Mouse (Mus musculus) hindbrain, postnatal 0 days (tissue): ENCODE measurements around the gene Elp5. TPM values are rescaled to one million over a fixed set of nuclear protein-coding genes. Genes with fewer than 3 reads are reported as not detected.
A peak's percentile ranks its signal among the peaks of the same experiment; 100 is the strongest.

Source experiments
- ATAC-seq: fragments of 200-750 bp; cut with Nextera tagmentation; 2 replicates; pipeline ENCODE4 v1.8.0; 2017; ENCODE audit warnings: mild to moderate bottlenecking, moderate TSS enrichment, moderate library complexity
- DNase-seq: peaks from one replicate; pipeline ENCODE4 v3.0.0-alpha.2; 2015; ENCODE audit warnings: low spot score
- H3K27ac ChIP-seq: fragments of 300-500 bp; sonication (generic); 2 replicates; pipeline ENCODE4 v1.5.1; 2014; ENCODE audit warnings: mild to moderate bottlenecking
- H3K27me3 ChIP-seq: fragments of 300-500 bp; sonication (generic); 2 replicates; pipeline ENCODE4 v1.6.1; 2014; ENCODE audit warnings: low read length, mixed read lengths; ENCODE audit not compliant: insufficient read depth
- H3K36me3 ChIP-seq: fragments of 300-500 bp; sonication (generic); 2 replicates; pipeline ENCODE4 v1.6.1; 2014; ENCODE audit warnings: low read length, mixed read lengths; ENCODE audit not compliant: insufficient read depth
- H3K4me1 ChIP-seq: fragments of 300-500 bp; sonication (generic); 2 replicates; pipeline ENCODE4 v1.6.1; 2014; ENCODE audit warnings: antibody characterized with exemption, low read length, mixed read lengths; ENCODE audit not compliant: insufficient read depth
- H3K4me2 ChIP-seq: fragments of 300-500 bp; sonication (generic); 2 replicates; pipeline ENCODE4 v1.6.1; 2014; ENCODE audit warnings: low read depth, mild to moderate bottlenecking, low read length, moderate library complexity, mixed read lengths
- H3K4me3 ChIP-seq: fragments of 300-500 bp; sonication (generic); 2 replicates; pipeline ENCODE4 v1.5.1; 2014; ENCODE audit warnings: low read length
- H3K9ac ChIP-seq: fragments of 300-500 bp; sonication (generic); replicated peaks from 2 replicates; pipeline ENCODE4 v1.6.1; 2014; ENCODE audit warnings: mild to moderate bottlenecking, low read length, moderate library complexity, mixed read lengths
- H3K9me3 ChIP-seq: fragments of 300-500 bp; sonication (generic); 2 replicates; pipeline ENCODE4 v1.6.1; 2016; ENCODE audit warnings: low read length, mixed read lengths
- CTCF ChIP-seq: IDR thresholded peaks from 2 replicates; pipeline ENCODE4 v1.5.1; 2016; ENCODE audit warnings: antibody characterized with exemption, control low read depth, low read depth
- WGBS: fragments of 180-500 bp; shearing (Covaris S2); extraction: QIAGEN DNeasy Blood & Tissue Kit; methylation state at CpG from one replicate; pipeline ENCODE4 v1.1.7; 2014; 5-methylcytosine and 5-hydroxymethylcytosine counted together
- polyA plus RNA-seq: library from polyadenylated mRNA; unstranded; fragments of >200 nt; fragmentation: Nextera tagmentation; extraction: Ambion mirVana; gene quantifications from 2 replicates; pipeline ENCODE4 v1.2.1, GENCODE M21; 2015
- total RNA-seq: library from RNA; depleted of rRNA; stranded (reverse); fragments of >200 nt; gene quantifications from 2 replicates; pipeline ENCODE4 v1.2.3, GENCODE M21; 2014

Elp5 gene
- total and polyA plus RNA-seq, 2 experiments from 2014 or later: 137 to 168 TPM

DNA sequence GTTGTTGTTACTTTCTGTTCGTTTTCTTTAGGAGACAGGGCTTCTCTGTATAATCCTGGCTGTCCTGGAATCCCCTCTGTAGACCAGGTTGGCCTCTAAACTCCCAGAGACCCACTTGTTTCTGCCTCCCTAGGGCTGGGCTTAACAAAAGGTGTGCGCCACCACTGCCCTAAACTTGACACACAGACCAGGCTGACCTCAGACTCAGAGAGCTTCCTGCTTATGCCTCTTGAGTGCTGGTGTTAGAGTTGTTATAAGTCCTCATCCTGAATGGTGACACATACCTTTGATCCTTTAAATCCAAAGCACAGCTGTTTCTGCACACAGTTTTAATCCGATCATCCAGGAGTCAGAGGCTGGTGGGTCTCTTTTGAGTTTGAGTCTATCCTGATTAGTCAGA is 10.6 kb upstream of the Elp5 start:
- peaks cover 8% of the 10 kb centered on the region; the same call in 1 of the 2 replicates for H3K4me1 ChIP-seq
- 91% methylated on average over 3 of the region's 3 CpGs for WGBS
- no peaks in the 10 kb centered on the region for H3K9me3 ChIP-seq
- H3K27me3 ChIP-seq: no peaks in the 10 kb centered on the region
- H3K9ac ChIP-seq: peak overlapping the region; percentile 82; the same call in 1 of the 2 replicates
- H3K4me3 ChIP-seq: peak overlapping the region; percentile 80; the same call in 1 of the 2 replicates
- H3K4me2 ChIP-seq: peak overlapping the region; percentile 76
- ATAC-seq (no peak), DNase-seq (no peak)
- TF ChIP-seq CTCF: no peak
- H3K36me3 ChIP-seq: peaks cover 23% of the 10 kb centered on the region; the same call in 1 of the 2 replicates
- H3K27ac ChIP-seq: no peak overlapping the region

DNA sequence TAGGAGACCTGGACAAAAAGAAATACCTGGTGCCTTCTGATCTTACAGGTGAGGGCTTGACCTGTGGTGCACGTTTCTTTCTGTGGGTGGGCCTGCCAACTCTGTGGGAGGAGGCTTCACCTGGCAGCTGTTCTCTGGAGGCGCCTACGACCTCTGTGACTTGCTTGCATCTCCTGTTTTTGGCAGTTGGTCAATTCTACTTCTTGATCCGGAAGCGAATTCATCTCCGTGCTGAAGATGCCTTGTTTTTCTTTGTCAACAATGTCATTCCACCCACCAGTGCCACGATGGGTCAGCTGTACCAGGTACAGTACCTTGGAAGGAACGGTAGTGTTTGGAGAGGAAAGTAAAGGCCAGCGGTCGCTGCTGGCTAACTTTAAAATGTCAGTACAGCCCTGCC is 10.1 kb upstream of the Elp5 start:
- peak overlapping the region; percentile 76 for H3K4me2 ChIP-seq
- peaks cover 28% of the 10 kb centered on the region; the same call in 1 of the 2 replicates for H3K36me3 ChIP-seq
- no peak for TF ChIP-seq CTCF
- WGBS: 78% methylated on average over 10 of the region's 10 CpGs
- peak overlapping the region; percentile 82; the same call in 1 of the 2 replicates for H3K9ac ChIP-seq
- peaks cover 8% of the 10 kb centered on the region; the same call in 1 of the 2 replicates for H3K4me1 ChIP-seq
- no peaks in the 10 kb centered on the region for H3K9me3 ChIP-seq
- H3K4me3 ChIP-seq: peak overlapping the region; percentile 80
- no peak for DNase-seq
- no peak overlapping the region for H3K27ac ChIP-seq
- ATAC-seq: no peak
- no peaks in the 10 kb centered on the region for H3K27me3 ChIP-seq

DNA sequence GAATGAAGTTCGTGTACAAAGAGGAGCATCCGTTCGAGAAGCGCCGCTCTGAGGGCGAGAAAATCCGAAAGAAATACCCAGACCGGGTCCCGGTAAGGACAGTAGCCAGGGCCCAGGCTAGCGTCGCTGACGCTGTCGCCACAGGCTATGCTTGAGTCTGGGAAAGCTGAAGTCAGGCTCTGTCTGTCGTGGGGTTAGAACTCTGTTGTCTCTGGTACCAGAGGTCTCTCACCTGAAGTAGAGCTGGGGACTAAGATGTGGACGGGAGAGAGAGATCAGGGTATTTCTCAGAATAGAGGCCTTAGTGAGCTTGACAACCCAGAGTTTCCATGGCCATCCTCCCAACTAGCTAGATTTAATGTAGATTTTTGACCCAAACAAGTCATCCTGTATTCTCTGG is 9.4 kb upstream of the Elp5 start:
- Histone ChIP-seq H3K9me3 (no peaks in the 10 kb centered on the region), H3K4me3 (peak overlapping the region; percentile 80), H3K27ac (peak overlapping the region; percentile 92), H3K4me2 (peak overlapping the region; percentile 76), H3K9ac (peak overlapping the region; percentile 82), H3K27me3 (no peaks in the 10 kb centered on the region), H3K4me1 (peaks cover 8% of the 10 kb centered on the region; the same call in 1 of the 2 replicates), H3K36me3 (peaks cover 28% of the 10 kb centered on the region; the same call in 1 of the 2 replicates)
- under 1% methylated on average over 15 of the region's 15 CpGs for WGBS
- DNase-seq (no peak), ATAC-seq (no peak)
- TF ChIP-seq CTCF: no peak

DNA sequence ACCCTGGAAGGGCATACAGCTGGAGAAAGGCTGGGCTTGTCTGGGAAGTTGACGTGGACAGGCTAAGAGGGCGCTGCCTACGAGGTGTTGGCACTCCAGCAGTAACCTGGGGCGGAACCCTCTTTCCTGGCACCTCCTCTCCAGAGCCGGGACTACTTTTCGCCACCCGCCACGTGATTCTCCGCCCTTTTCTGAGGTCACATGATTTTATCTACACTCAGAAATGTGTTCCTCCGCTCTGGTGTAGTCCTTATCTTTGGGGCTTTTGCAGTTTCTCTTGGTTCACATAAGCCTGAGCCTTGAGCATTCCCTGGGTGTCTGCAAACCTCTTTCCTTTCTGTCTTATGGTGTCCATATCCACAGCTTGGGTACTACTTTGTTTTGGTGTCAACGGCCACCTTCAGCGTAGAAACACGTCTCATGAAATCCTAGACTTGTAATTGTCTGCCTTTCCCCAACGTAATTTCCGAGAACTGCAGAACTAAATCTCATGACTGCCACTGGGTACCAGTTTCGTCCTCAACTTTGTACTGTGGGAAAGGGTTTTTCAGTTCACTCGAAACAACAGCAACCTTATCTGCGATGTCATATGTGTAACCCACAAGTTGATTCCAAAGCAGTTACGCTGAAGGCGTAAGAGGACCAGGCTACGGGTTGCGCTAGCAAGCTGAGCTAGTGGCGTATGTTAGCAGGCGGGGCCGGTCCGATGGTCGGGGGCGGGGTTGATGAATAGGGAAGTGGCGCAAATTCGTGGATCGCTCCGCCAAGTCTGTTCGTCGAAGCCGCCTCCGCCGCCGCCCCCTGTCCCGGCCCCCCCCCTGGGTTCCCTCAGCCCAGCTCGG is 8.8 kb upstream of the Elp5 start, which contains the start of gene Gabarap:
Gene Gabarap (plus strand): TSS at position 294 of the 842 bp plus-strand sequence.
- under 1% methylated on average over 40 of the region's 40 CpGs for WGBS

DNA sequence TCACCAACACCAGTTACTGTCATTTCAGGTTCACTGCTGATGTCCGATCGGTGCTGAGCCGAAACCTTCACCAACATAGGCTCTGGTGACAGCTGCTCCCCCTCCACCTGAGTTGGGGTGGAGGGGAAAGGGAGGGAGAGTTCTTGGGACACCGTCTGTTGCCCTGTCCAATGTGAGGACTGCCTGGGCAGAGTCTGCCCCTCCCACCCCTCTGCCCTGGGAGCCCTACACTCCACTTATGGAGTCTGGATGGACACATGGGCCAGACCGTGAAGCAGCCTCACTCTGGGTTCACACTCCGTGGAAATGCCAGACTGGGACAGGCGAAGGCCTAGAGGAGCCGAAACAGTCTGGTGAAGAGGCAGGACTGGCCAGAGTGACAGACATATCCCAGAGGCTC is 7.6 kb upstream of the Elp5 start:
- peaks cover 8% of the 10 kb centered on the region; the same call in 1 of the 2 replicates for H3K4me1 ChIP-seq
- DNase-seq: no peak
- ATAC-seq: no peak
- H3K27ac ChIP-seq: no peak overlapping the region
- no peaks in the 10 kb centered on the region for H3K27me3 ChIP-seq
- no peak for TF ChIP-seq CTCF
- no peak overlapping the region for H3K4me3 ChIP-seq
- H3K36me3 ChIP-seq: peaks cover 36% of the 10 kb centered on the region
- WGBS: 84% methylated on average over 8 of the region's 8 CpGs
- no peaks in the 10 kb centered on the region for H3K9me3 ChIP-seq
- H3K4me2 ChIP-seq: no peak overlapping the region
- no peak overlapping the region for H3K9ac ChIP-seq

More for the DNA sequence above, 8.8 kb upstream of the Elp5 start, which contains the start of gene Gabarap:
- H3K4me1 ChIP-seq: peaks cover 8% of the 10 kb centered on the region; the same call in 1 of the 2 replicates
- ATAC-seq (peak; percentile 75), DNase-seq (peak; percentile 98)
- no peaks in the 10 kb centered on the region for H3K9me3 ChIP-seq
- H3K27ac ChIP-seq: peak within 1 kb of the TSS; percentile 92
- peak within 1 kb of the TSS; percentile 76 for H3K4me2 ChIP-seq
- H3K27me3 ChIP-seq: no peaks in the 10 kb centered on the region
- H3K9ac ChIP-seq: peak within 1 kb of the TSS; percentile 82
- peak within 1 kb of the TSS; percentile 80 for H3K4me3 ChIP-seq
- H3K36me3 ChIP-seq: peaks cover 28% of the 10 kb centered on the region; the same call in 1 of the 2 replicates
- TF ChIP-seq CTCF: 0 out of 2 replicates have a peak, but pooled peaks have one; percentile 3

DNA sequence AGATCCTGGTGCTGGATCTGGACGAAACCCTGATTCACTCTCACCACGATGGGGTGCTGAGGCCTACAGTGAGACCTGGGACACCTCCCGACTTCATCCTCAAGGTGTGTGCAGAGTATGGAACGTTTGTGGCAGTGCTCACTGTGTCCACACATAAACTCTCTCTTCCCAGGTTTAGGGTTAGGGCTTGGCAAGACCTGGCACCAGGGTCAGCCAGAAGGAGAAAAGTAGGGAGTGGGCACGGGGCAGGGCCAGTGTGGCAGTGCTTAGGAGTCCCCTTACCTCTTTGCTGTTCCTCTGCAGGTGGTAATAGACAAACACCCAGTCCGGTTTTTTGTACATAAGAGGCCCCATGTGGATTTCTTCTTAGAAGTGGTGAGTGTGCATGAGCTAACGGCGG is 2.1 kb upstream of the Elp5 start:
- no peak for TF ChIP-seq CTCF
- peaks cover 38% of the 10 kb centered on the region for H3K36me3 ChIP-seq
- 89% methylated on average over 8 of the region's 8 CpGs for WGBS

More for the DNA sequence above, 2.1 kb upstream of the Elp5 start:
- no peaks in the 10 kb centered on the region for H3K27me3 ChIP-seq
- peaks cover 13% of the 10 kb centered on the region for H3K4me1 ChIP-seq
- ATAC-seq: no peak
- no peak overlapping the region for H3K4me2 ChIP-seq
- no peak overlapping the region for H3K9ac ChIP-seq
- no peak overlapping the region for H3K4me3 ChIP-seq
- no peak for DNase-seq
- H3K9me3 ChIP-seq: no peaks in the 10 kb centered on the region
- H3K27ac ChIP-seq: no peak overlapping the region
